Mouse (Mus musculus) c-Kit-positive CD71-positive TER-119-positive erythroid progenitor cells, embryonic 14.5 days (primary cell): Measurements from ENCODE around the gene Magea4.

Source experiments
- DNase-seq: peaks from one replicate; pipeline ENCODE4 v3.0.0-alpha.2; 2013; ENCODE audit warnings: low spot score

The Magea4 gene

DNA sequence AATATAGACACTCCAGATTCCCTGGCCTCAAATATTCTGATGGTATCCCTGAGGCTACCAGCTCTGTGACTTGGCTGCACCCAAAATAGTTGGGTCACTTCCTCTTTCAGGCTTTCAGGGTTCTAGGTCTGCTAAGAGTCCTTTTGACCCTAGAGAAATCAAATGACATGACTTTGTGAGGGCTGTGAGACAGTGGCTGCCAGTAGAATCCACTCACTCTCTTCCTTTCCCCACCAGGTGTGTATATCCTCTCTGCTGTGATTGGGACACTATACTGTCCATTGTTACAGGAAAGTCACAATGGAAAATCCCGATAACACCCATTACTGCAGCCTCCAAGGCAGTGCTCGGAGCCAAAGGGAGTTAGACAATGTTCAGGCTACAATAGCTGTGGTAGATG, at the start of gene Magea4:
TSS of gene Magea4 (plus strand) at position 301 of the 400 bp plus-strand sequence.
- DNase-seq = no peak

DNA sequence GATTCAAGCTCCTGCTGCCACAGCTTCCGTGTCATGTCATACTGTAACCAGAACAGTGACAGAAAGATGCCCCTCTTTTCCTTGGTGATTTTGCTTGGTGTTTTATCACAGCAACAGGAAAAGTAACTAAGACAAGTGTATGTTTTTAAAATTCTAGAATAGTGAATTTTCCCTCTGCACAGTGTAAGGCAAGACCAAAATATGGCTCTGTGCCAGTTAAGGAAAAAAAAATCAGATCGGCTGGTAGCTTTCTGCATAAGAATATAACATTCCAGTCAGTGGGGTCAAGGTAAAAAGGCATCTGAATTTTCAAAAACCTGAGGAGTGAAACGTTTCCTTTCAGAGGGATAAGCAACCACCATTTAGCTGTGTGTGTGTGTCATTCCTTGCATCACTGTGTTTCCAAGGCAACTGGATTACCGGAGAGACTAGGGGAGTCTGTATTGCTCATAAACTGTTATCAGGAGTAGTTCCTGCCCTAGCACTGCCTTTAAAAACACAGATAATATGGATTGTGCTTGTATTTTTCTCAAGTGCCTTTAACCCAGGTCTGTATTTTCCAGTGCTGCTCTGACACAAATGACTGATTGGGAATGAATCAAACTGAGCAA, 18.8 kb upstream of the Magea4 start:
- no peak for DNase-seq

DNA sequence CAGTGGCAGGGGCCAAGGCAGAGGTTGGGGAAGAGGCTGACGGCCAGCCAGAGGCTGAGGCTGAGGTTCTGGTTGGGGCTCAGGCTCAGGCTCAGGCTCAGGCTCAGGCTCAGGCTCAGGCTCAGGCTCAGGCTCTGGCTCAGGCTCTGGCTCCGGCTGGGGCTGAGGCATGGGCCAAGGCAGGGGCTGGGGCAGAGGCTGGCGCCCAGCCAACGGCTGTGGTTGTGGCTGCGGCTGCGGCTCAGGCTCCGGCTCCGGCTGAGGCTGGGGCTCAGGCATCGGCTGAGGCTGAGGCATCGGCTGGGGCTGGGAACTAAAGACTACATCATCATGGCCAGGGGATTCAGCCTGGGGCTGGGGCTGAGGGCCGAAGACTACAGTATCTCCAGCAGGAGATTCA, 48.8 kb downstream of the Magea4 start:
- no peak for DNase-seq
